ENCODE assay signal across 13 mouse cellular contexts in genomic region chr17:3932071-3932470, GRCm38 (mm10).
DNase-seq lines count a peak whose midpoint lies in the region; ATAC-seq and TF ChIP-seq lines count a peak whose summit lies in the region.
"Had no signal": no experiment of that assay in that cellular context is flagged by ENCODE, and none has a peak within 500 bp of the region (broad histone marks: within the 10 kb centered on the region; RNA-seq: fewer than 3 reads in every experiment).

No protein-coding gene starts in this region.

- peak; percentile 9 to 68 for DNase-seq in adrenal gland, adult (ENCODE audit: inconsistent age in 2 of 2, low spot score in 1 of 2)
- no peak for DNase-seq in adrenal gland, postnatal 4 days (ENCODE audit: low spot score in 2 of 2)
- DNase-seq in layer of hippocampus, adult 11-12 months (ENCODE audit: low spot score) = peak; percentile 20
- DNase-seq in layer of hippocampus, adult 9-11 months = no peak
- DNase-seq in neural tube, embryonic 11.5 days (ENCODE audit: low spot score) = peak; percentile 34
- DNase-seq in adrenal gland, postnatal 36 days = peak; percentile 21 to 53
- DNase-seq in thymus, adult 2 months = no peak

- no peaks in the 10 kb centered on the region for H3K9me3 ChIP-seq in neural tube, embryonic 11.5 days (ENCODE audit: control insufficient read depth, low read length)
- H3K9me3 ChIP-seq in neural tube, embryonic 15.5 days (replicated peaks) = no peaks in the 10 kb centered on the region
- H3K9me3 ChIP-seq: heart, embryonic 12.5 days; limb, embryonic 15.5 days; stomach, embryonic 15.5 days had no signal

- H3K36me3 ChIP-seq in neural tube, embryonic 11.5 days (ENCODE audit: control insufficient read depth, insufficient read depth, low read length) = no peaks in the 10 kb centered on the region
- H3K36me3 ChIP-seq in neural tube, embryonic 15.5 days = no peaks in the 10 kb centered on the region
- no peaks in the 10 kb centered on the region for H3K36me3 ChIP-seq in thymus, adult 2 months (ENCODE audit: control insufficient read depth, insufficient read depth, low read length)
- H3K36me3 ChIP-seq: heart, embryonic 12.5 days; limb, embryonic 15.5 days; stomach, embryonic 15.5 days had no signal

- H3K27ac ChIP-seq in neural tube, embryonic 11.5 days (ENCODE audit: low read depth, low read length) = no peak overlapping the region
- no peak overlapping the region for H3K27ac ChIP-seq in neural tube, embryonic 15.5 days (replicated peaks)
- no peak overlapping the region for H3K27ac ChIP-seq in thymus, adult 2 months (ENCODE audit: control insufficient read depth, insufficient read depth, low read length)
- H3K27ac ChIP-seq: hindbrain, embryonic 14.5 days; limb, embryonic 15.5 days; stomach, embryonic 15.5 days had no signal

- no peak for ATAC-seq in neural tube, embryonic 11.5 days (ENCODE audit: insufficient read depth, low FRiP score, low TSS enrichment)
- ATAC-seq in neural tube, embryonic 15.5 days (ENCODE audit: low FRiP score) = no peak

- no peaks in the 10 kb centered on the region for H3K27me3 ChIP-seq in neural tube, embryonic 11.5 days (ENCODE audit: control insufficient read depth, insufficient read depth, low read length)
- no peaks in the 10 kb centered on the region for H3K27me3 ChIP-seq in neural tube, embryonic 15.5 days (replicated peaks)
- H3K27me3 ChIP-seq in thymus, adult 2 months (ENCODE audit: control insufficient read depth, insufficient read depth, low read length) = no peaks in the 10 kb centered on the region
- H3K27me3 ChIP-seq: heart, embryonic 12.5 days; limb, embryonic 15.5 days; stomach, embryonic 15.5 days had no signal

- no peaks in the 10 kb centered on the region for H3K4me1 ChIP-seq in neural tube, embryonic 11.5 days (ENCODE audit: control insufficient read depth, insufficient read depth, low read length)
- H3K4me1 ChIP-seq in neural tube, embryonic 15.5 days = peaks cover 12% of the 10 kb centered on the region
- no peaks in the 10 kb centered on the region for H3K4me1 ChIP-seq in thymus, adult 2 months (replicated peaks; ENCODE audit: control insufficient read depth, insufficient read depth, low read length)
- H3K4me1 ChIP-seq: heart, embryonic 12.5 days; limb, embryonic 15.5 days; stomach, embryonic 15.5 days had no signal

- H3K4me3 ChIP-seq in neural tube, embryonic 11.5 days (ENCODE audit: low read depth, low read length) = no peak overlapping the region
- no peak overlapping the region for H3K4me3 ChIP-seq in neural tube, embryonic 15.5 days (replicated peaks)
- H3K4me3 ChIP-seq in thymus, adult 2 months (ENCODE audit: control insufficient read depth, insufficient read depth, low read length) = no peak overlapping the region
- H3K4me3 ChIP-seq: erythroblast, embryonic 14.5 days; heart, embryonic 12.5 days; limb, embryonic 15.5 days; stomach, embryonic 15.5 days had no signal

- H3K9ac ChIP-seq in neural tube, embryonic 11.5 days (ENCODE audit: low read length) = no peak overlapping the region
- no peak overlapping the region for H3K9ac ChIP-seq in neural tube, embryonic 15.5 days (replicated peaks)
- H3K9ac ChIP-seq: heart, embryonic 12.5 days; hindbrain, embryonic 14.5 days; limb, embryonic 15.5 days; stomach, embryonic 15.5 days had no signal

- no peak for TF ChIP-seq POLR2A in thymus, adult 2 months (IDR thresholded peaks at IDR 0.05; ENCODE audit: control insufficient read depth, extremely low read depth, insufficient read depth, low read length, poor library complexity)

- no peak for TF ChIP-seq CTCF in thymus, adult 2 months (IDR thresholded peaks at IDR 0.05; ENCODE audit: borderline replicate concordance, control insufficient read depth, extremely low read depth, insufficient read depth, low read length, poor library complexity)

- no peak overlapping the region for H3K4me2 ChIP-seq in neural tube, embryonic 11.5 days (ENCODE audit: low read depth)
- H3K4me2 ChIP-seq in neural tube, embryonic 15.5 days = no peak overlapping the region
- H3K4me2 ChIP-seq: heart, embryonic 12.5 days; hindbrain, embryonic 14.5 days; limb, embryonic 15.5 days; stomach, embryonic 15.5 days had no signal

- 83% methylated on average over 5 of the region's 5 CpGs for WGBS in neural tube, embryonic 11.5 days
- WGBS in neural tube, embryonic 15.5 days = 55% methylated on average over 5 of the region's 5 CpGs
- 84% methylated on average over 5 of the region's 5 CpGs for WGBS in thymus, adult 2 months

Comparison
In these comparisons a context has a peak if more than half of its experiments do, and no peak if none do; other contexts are left out.
1. DNase-seq: peak in adrenal gland, adult (2 of 2), layer of hippocampus, adult 11-12 months (single experiment), neural tube, embryonic 11.5 days (single experiment) and adrenal gland, postnatal 36 days (2 of 2); none in adrenal gland, postnatal 4 days (0 of 2), layer of hippocampus, adult 9-11 months (single experiment) and thymus, adult 2 months (single experiment).